Mouse (Mus musculus) c-Kit-positive CD71-negative TER-119-negative erythroid progenitor cells, embryonic 14.5 days (primary cell): ENCODE results near the gene Myh10.
A peak's percentile ranks its signal among the peaks of the same experiment; 100 is the strongest.

Experiments
- DNase-seq: peaks from one replicate; pipeline ENCODE4 v3.0.0-alpha.2; 2013; ENCODE audit warnings: low read depth

The Myh10 gene

DNA sequence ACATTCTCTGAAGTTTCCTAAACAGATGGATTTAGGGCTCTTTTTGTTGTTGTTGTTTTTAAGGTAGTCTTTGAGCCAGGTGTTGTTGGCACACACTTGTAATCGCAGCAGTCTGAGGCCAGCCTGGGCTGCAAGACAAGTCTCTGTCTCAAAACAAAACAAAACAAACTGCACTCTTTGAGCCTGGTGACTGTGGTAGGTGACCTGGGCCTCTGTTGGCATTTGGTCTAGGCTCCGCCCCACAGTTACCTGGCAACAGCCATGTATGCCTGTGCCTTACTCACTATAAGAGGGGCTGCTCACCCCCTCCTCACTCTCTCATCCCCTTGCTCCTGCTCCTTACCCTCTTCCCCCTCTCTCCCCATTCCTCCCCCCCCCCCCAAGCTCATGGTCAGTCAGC lies 170.9 kb downstream of the Myh10 start:
- DNase-seq, result no peak

DNA sequence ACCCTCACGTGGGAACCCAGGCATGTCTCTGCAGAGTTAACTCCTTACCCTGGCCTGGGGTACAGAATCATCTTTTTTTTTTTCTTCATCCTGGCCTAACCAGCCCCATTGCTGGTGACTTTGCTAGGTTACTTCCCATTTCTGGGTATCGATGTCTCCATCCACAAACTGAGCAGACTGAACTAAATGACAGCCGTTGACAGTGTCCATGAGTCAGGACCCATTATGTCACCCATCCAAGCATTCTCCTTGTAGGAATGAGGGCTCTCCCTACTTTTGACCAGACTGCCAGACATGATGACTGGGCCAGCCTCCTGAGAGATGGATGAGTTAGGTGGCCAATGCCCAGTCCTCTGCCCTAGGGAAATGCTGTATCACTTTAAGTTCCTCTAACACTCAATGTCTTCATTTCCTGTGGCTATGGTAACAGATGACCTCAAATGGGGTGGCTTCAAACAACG lies 172.3 kb downstream of the Myh10 start:
- peak; percentile 48 for DNase-seq

- no peak for DNase-seq
Observed at GRCm38 (mm10) chr11:68864544-68865189, 173.3 kb downstream of the Myh10 start.
